8 mouse cellular contexts compared by ENCODE assay signal in the genomic region with DNA sequence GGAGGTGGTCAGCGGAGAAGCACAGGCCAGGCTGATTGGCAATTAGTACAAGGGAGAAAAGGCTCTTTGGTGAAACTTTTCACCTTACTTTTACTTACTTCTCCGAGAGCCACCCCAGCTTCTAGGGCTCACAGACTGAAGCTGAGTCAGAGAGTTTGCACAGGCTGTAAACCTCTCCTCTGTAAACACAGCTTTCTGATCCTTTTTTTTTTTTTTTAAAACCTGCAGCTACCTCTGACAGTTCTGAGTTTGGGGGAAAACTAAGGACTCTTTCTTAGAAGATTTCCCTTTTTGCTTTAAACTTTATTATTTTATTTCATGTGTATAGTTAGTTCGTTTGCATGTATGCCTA. TPM values are rescaled to one million over a fixed set of nuclear protein-coding genes. Genes with fewer than 3 reads are reported as not detected.
DNase-seq lines count a peak whose midpoint lies in the region; ATAC-seq and TF ChIP-seq lines count a peak whose summit lies in the region.

No protein-coding gene starts in this region.

- TF ChIP-seq POLR2A in MEL (IDR thresholded peaks at IDR 0.05; ENCODE audit: control insufficient read depth in 1 of 2, insufficient read depth in 1 of 2, low read depth in 1 of 2, low read length in 2 of 2, poor library complexity in 1 of 2): no peak

- H3K27ac ChIP-seq in heart, embryonic 16.5 days (ENCODE audit: low read length): no peak overlapping the region
- H3K27ac ChIP-seq in MEL (ENCODE audit: control insufficient read depth, low read depth, low read length): no peak overlapping the region
- H3K27ac ChIP-seq in hindbrain, embryonic 10.5 days: no peak overlapping the region
- H3K27ac ChIP-seq in midbrain, embryonic 11.5 days (ENCODE audit: low read depth, low read length): no peak overlapping the region

- H3K79me2 ChIP-seq in MEL (ENCODE audit: control insufficient read depth, insufficient read depth, low read length, poor library complexity): no peaks in the 10 kb centered on the region

- 40% methylated on average over 3 of the region's 3 CpGs for WGBS in heart, embryonic 16.5 days
- WGBS in hindbrain, embryonic 10.5 days: 23% methylated on average over 3 of the region's 3 CpGs
- 42% methylated on average over 3 of the region's 3 CpGs for WGBS in midbrain, embryonic 11.5 days

- peaks cover 3% of the 10 kb centered on the region for H3K4me1 ChIP-seq in heart, embryonic 16.5 days (ENCODE audit: control insufficient read depth, insufficient read depth, low read length)
- H3K4me1 ChIP-seq in MEL (ENCODE audit: control insufficient read depth in 1 of 2, insufficient read depth in 2 of 2, low read length in 2 of 2): 0 out of 4 replicates have a peak, but pooled peaks cover 0 to 3% of the 10 kb centered on the region in 2 experiments
- peaks cover 9% of the 10 kb centered on the region for H3K4me1 ChIP-seq in hindbrain, embryonic 10.5 days (replicated peaks)
- H3K4me1 ChIP-seq in midbrain, embryonic 11.5 days (ENCODE audit: control insufficient read depth, insufficient read depth, low read length): no peaks in the 10 kb centered on the region

- no peak for ATAC-seq in heart, embryonic 16.5 days (replicated peaks; ENCODE audit: extremely low read depth, insufficient read depth, low FRiP score)
- ATAC-seq in midbrain, embryonic 11.5 days (ENCODE audit: low FRiP score): 0 out of 2 replicates have a peak, but pooled peaks have one; percentile 14
- ATAC-seq in inflammation-experienced regulatory T-cells, adult 6 months: no peak

- H3K4me2 ChIP-seq in heart, embryonic 16.5 days (ENCODE audit: low read depth, low read length): peak overlapping the region; percentile 93
- H3K4me2 ChIP-seq in midbrain, embryonic 11.5 days: peak overlapping the region; percentile 61

- intact Hi-C loops in heart, postnatal 10 days (cut with DNase I): loop anchor here (2.0 to 10.0 kb wide), 2 partner anchors 63 to 391 kb away; partner anchors contain the start of gene Slc30a4

- no peak for TF ChIP-seq RAD21 in MEL (IDR thresholded peaks at IDR 0.05; ENCODE audit: low read depth, low read length)

- H3K4me3 ChIP-seq in heart, embryonic 16.5 days (ENCODE audit: low read length): peak overlapping the region; percentile 70
- H3K4me3 ChIP-seq in MEL (ENCODE audit: control insufficient read depth in 1 of 2, insufficient read depth in 1 of 2, low read depth in 2 of 2, low read length in 2 of 2): peak overlapping the region; percentile 80 to 96; a peak in 3 of 4 replicates
- H3K4me3 ChIP-seq in hindbrain, embryonic 10.5 days: peak overlapping the region; percentile 63
- peak overlapping the region; percentile 39 for H3K4me3 ChIP-seq in midbrain, embryonic 11.5 days (ENCODE audit: low read depth, low read length)

- no peaks in the 10 kb centered on the region for H3K36me3 ChIP-seq in heart, embryonic 16.5 days (ENCODE audit: control insufficient read depth, insufficient read depth)
- no peaks in the 10 kb centered on the region for H3K36me3 ChIP-seq in MEL (ENCODE audit: control insufficient read depth in 1 of 2, insufficient read depth in 2 of 2, low read length in 2 of 2)
- H3K36me3 ChIP-seq in hindbrain, embryonic 10.5 days: no peaks in the 10 kb centered on the region
- no peaks in the 10 kb centered on the region for H3K36me3 ChIP-seq in midbrain, embryonic 11.5 days (ENCODE audit: control insufficient read depth, insufficient read depth, low read length)

- DNase-seq in heart, postnatal 10 days: no peak
- DNase-seq in MEL (ENCODE audit: low read depth, low spot score): no peak
- DNase-seq in hindbrain, embryonic 10.5 days (ENCODE audit: low spot score): no peak
- DNase-seq in midbrain, embryonic 11.5 days (ENCODE audit: low spot score, missing footprints): peak; percentile 85
- no peak for DNase-seq in right cerebral cortex, postnatal 4 days
- no peak for DNase-seq in MN1 (ENCODE audit: low spot score)

- H3K27me3 ChIP-seq in heart, embryonic 16.5 days (ENCODE audit: control insufficient read depth, insufficient read depth, low read length): 0 out of 2 replicates have a peak, but pooled peaks cover 2% of the 10 kb centered on the region
- no peaks in the 10 kb centered on the region; a peak in 1 of 4 replicates for H3K27me3 ChIP-seq in MEL (ENCODE audit: control insufficient read depth in 1 of 2, insufficient read depth in 2 of 2, low read length in 2 of 2)
- peaks cover 47% of the 10 kb centered on the region for H3K27me3 ChIP-seq in hindbrain, embryonic 10.5 days (ENCODE audit: insufficient read depth, poor library complexity, severe bottlenecking)
- peaks cover 2% of the 10 kb centered on the region for H3K27me3 ChIP-seq in midbrain, embryonic 11.5 days (ENCODE audit: control insufficient read depth, insufficient read depth, low read length)

- TF ChIP-seq EP300 in MEL (IDR thresholded peaks at IDR 0.05; ENCODE audit: low read depth in 1 of 2, low read length in 2 of 2): no peak

- no peak for TF ChIP-seq CTCF in MEL (IDR thresholded peaks at IDR 0.05 in 2 of 3, conservative IDR thresholded peaks at IDR 0.05 in 1 of 3; ENCODE audit: control insufficient read depth in 1 of 3, insufficient read depth in 1 of 3, low read depth in 2 of 3, low read length in 3 of 3, poor library complexity in 1 of 3, severe bottlenecking in 1 of 3)

- no peaks in the 10 kb centered on the region for H3K9me3 ChIP-seq in heart, embryonic 16.5 days (replicated peaks; ENCODE audit: control insufficient read depth, low read length)
- no peaks in the 10 kb centered on the region for H3K9me3 ChIP-seq in MEL (replicated peaks; ENCODE audit: insufficient read depth, low read length)
- no peaks in the 10 kb centered on the region for H3K9me3 ChIP-seq in hindbrain, embryonic 10.5 days
- no peaks in the 10 kb centered on the region for H3K9me3 ChIP-seq in midbrain, embryonic 11.5 days (ENCODE audit: control insufficient read depth, low read length)

- peak overlapping the region; percentile 82 for H3K9ac ChIP-seq in heart, embryonic 16.5 days (ENCODE audit: low read length)
- H3K9ac ChIP-seq in MEL (ENCODE audit: control insufficient read depth, low read depth, low read length, poor library complexity, severe bottlenecking): peak overlapping the region; percentile 60; the same call in 1 of the 2 replicates
- peak overlapping the region; percentile 18 for H3K9ac ChIP-seq in midbrain, embryonic 11.5 days (ENCODE audit: low read length)

TF ChIP-seq in MEL, 35 proteins besides CTCF, POLR2A, EP300 and RAD21:
- TF ChIP-seq MEF2A (IDR thresholded peaks at IDR 0.05; ENCODE audit: extremely low read depth, insufficient replicate concordance, low read depth, low read length, poor library complexity, severe bottlenecking) (no peak), TAL1 (IDR thresholded peaks at IDR 0.05; ENCODE audit: low read length) (no peak), MAZ (IDR thresholded peaks at IDR 0.05; ENCODE audit: low read depth, low read length) (no peak), MYC (IDR thresholded peaks at IDR 0.05; ENCODE audit: low read depth, low read length) (no peak), MYB (IDR thresholded peaks at IDR 0.05; ENCODE audit: low read depth, low read length) (no peak), ZMIZ1 (IDR thresholded peaks at IDR 0.05; ENCODE audit: low read depth, low read length) (no peak), RCOR1 (IDR thresholded peaks at IDR 0.05; ENCODE audit: low read depth, low read length) (no peak), CHD2 (IDR thresholded peaks at IDR 0.05; ENCODE audit: low read length) (no peak), ETS1 (IDR thresholded peaks at IDR 0.05; ENCODE audit: low read depth, low read length) (no peak), NELFE (IDR thresholded peaks at IDR 0.05; ENCODE audit: low read depth, low read length) (no peak), ELF1 (IDR thresholded peaks at IDR 0.05; ENCODE audit: low read depth, low read length) (no peak), JUND (IDR thresholded peaks at IDR 0.05; ENCODE audit: low read depth, low read length) (no peak), CHD1 (IDR thresholded peaks at IDR 0.05; ENCODE audit: low read depth, low read length) (no peak), E2F4 (IDR thresholded peaks at IDR 0.05; ENCODE audit: borderline replicate concordance, low read depth, low read length) (no peak), POLR2AphosphoS5 (IDR thresholded peaks at IDR 0.05; ENCODE audit: borderline replicate concordance, low read depth, low read length) (no peak)

RNA-seq across cellular contexts. Expression of gene Sqor, which starts 0.7 kb away (rescaled TPM):
- polyA plus RNA-seq in heart, embryonic 16.5 days (2015; fragmentation: Nextera tagmentation; extraction: Ambion mirVana): 6.7 and 7.7 TPM in 2 replicates
- total RNA-seq in heart, postnatal 10 days (2021): 10 to 100 TPM; 22.2 to 22.8 TPM
- 1.4 and 3.3 TPM in 2 replicates for total RNA-seq in MEL (2012; rRNA removed)
- polyA plus RNA-seq in MEL (2012; ENCODE audit: insufficient read depth in 1 of 2, insufficient read length in 2 of 2, low read depth in 1 of 2, low replicate concordance in 2 of 2, missing spikeins in 1 of 2): 1 to 10 TPM in 1 of 2 experiments, not detected in 1; 2.2 TPM
- 2.7 and 3.3 TPM in 2 replicates for polyA plus RNA-seq in hindbrain, embryonic 10.5 days (2016; fragmentation: Nextera tagmentation; extraction: Ambion mirVana)
- polyA plus RNA-seq in midbrain, embryonic 11.5 days (2014; fragmentation: Nextera tagmentation; extraction: Ambion mirVana): 2.9 and 4.6 TPM in 2 replicates
- polyA plus RNA-seq in inflammation-experienced regulatory T-cells, adult 6 months (2017; shearing (Covaris generic)): 10 to 100 TPM in 2 of 3 experiments, 1 to 10 TPM in 1; 4.6 to 14.9 (median 14.8) TPM

RNA-seq across cellular contexts. Expression of gene Bloc1s6, which starts 27.5 kb away (rescaled TPM):
- polyA plus RNA-seq in heart, embryonic 16.5 days (2015; fragmentation: Nextera tagmentation; extraction: Ambion mirVana): 36.0 and 36.9 TPM in 2 replicates
- 10 to 100 TPM; 16.4 to 22.7 TPM for total RNA-seq in heart, postnatal 10 days (2021)
- total RNA-seq in MEL (2012; rRNA removed): 10.8 and 10.9 TPM in 2 replicates
- polyA plus RNA-seq in MEL (2012; ENCODE audit: insufficient read depth in 1 of 2, insufficient read length in 2 of 2, low read depth in 1 of 2, low replicate concordance in 2 of 2, missing spikeins in 1 of 2): 10 to 100 TPM in 1 of 2 experiments, not detected in 1; 21.7 TPM
- polyA plus RNA-seq in hindbrain, embryonic 10.5 days (2016; fragmentation: Nextera tagmentation; extraction: Ambion mirVana): 72.4 and 75.4 TPM in 2 replicates
- 78.1 and 78.8 TPM in 2 replicates for polyA plus RNA-seq in midbrain, embryonic 11.5 days (2014; fragmentation: Nextera tagmentation; extraction: Ambion mirVana)
- polyA plus RNA-seq in inflammation-experienced regulatory T-cells, adult 6 months (2017; shearing (Covaris generic)): 10 to 100 TPM; 41.1 to 56.1 (median 46.3) TPM

Comparison
In these comparisons a context has a peak if more than half of its experiments do, and no peak if none do; other contexts are left out.
1. H3K9ac ChIP-seq: peak in every context shown above with its lines; median percentile 82 in heart, embryonic 16.5 days; 60 in MEL; 18 in midbrain, embryonic 11.5 days.